Mouse (Mus musculus): ENCODE measurements around the gene Gabrr3. TPM values are rescaled to one million over a fixed set of nuclear protein-coding genes. Genes with fewer than 3 reads are reported as not detected.

The Gabrr3 gene
- polyA plus RNA-seq (2014; fragmentation: Nextera tagmentation; extraction: Ambion mirVana) = not detected in 2 replicates

DNA sequence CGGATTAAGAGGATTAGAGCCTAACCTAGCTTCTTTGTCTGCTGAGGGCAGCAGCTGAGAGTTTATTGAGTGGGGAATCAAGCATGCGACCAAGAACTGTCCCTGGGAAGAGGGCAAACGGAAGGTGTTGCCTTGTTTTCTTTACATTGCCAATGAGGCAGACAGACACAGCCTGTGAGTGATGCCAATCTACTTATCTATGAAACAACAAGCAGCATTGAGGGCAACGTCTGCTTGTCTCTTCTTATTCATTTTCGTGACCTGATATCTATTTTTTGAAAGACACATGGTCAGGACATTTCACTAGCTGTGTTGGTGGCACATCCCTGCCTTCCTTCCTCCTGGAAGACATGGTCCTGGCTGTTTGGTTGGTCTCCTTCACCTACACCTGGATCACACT is at the start of gene Gabrr3:
Gene Gabrr3, plus strand, starts transcription at position 301 of the 400 bp plus-strand sequence.
- ATAC-seq (ENCODE audit: insufficient number of reproducible peaks, insufficient read depth, low FRiP score, low read depth) = no peak
- Histone ChIP-seq H3K9me3 (ENCODE audit: control insufficient read depth, low read depth, low read length) (no peaks in the 10 kb centered on the region), H3K4me1 (ENCODE audit: control insufficient read depth, insufficient read depth, low read length) (no peaks in the 10 kb centered on the region), H3K27ac (ENCODE audit: low read length) (no peak within 1 kb of the TSS), H3K9ac (replicated peaks; ENCODE audit: low read depth, low read length) (no peak within 1 kb of the TSS), H3K27me3 (ENCODE audit: control insufficient read depth, insufficient read depth, low read length) (no peaks in the 10 kb centered on the region), H3K4me2 (replicated peaks; ENCODE audit: low read depth, low read length) (no peak within 1 kb of the TSS), H3K36me3 (ENCODE audit: control insufficient read depth, insufficient read depth, low read length) (no peaks in the 10 kb centered on the region), H3K4me3 (ENCODE audit: low read depth, low read length) (no peak within 1 kb of the TSS)
- 72% methylated on average over 5 of the region's 5 CpGs for WGBS

DNA sequence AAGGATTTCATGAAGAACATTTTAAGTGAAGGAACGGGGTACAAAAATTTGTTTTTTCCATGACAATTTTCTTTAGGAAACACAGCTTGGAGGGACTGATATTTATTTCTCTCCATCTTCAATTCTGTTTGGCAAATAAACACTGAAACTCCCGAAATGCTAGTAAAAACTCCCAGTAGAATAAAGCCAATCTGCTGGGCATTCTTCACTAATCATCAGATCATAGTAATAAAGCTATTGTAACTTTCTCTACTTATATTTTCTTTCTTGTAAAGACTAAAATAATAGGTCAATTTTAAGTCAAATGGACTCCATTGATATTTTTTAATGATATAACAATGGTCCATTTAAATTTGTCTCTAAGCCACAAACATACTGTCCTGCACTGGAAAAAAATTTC is 43.2 kb upstream of the Gabrr3 start, which contains the start of gene Olfr209:
Gene Olfr209, minus strand, starts transcription at position 101 of the 400 bp plus-strand sequence.
- WGBS = 79% methylated on average over 2 of the region's 2 CpGs
- Histone ChIP-seq H3K4me2 (replicated peaks; ENCODE audit: low read depth, low read length) (no peak within 1 kb of the TSS), H3K4me3 (ENCODE audit: low read depth, low read length) (no peak within 1 kb of the TSS), H3K9ac (replicated peaks; ENCODE audit: low read depth, low read length) (no peak within 1 kb of the TSS), H3K36me3 (ENCODE audit: control insufficient read depth, insufficient read depth, low read length) (no peaks in the 10 kb centered on the region), H3K9me3 (ENCODE audit: control insufficient read depth, low read depth, low read length) (no peaks in the 10 kb centered on the region), H3K27me3 (ENCODE audit: control insufficient read depth, insufficient read depth, low read length) (no peaks in the 10 kb centered on the region), H3K4me1 (ENCODE audit: control insufficient read depth, insufficient read depth, low read length) (no peaks in the 10 kb centered on the region), H3K27ac (ENCODE audit: low read length) (no peak within 1 kb of the TSS)
- no peak for ATAC-seq (ENCODE audit: insufficient number of reproducible peaks, insufficient read depth, low FRiP score, low read depth)

DNA sequence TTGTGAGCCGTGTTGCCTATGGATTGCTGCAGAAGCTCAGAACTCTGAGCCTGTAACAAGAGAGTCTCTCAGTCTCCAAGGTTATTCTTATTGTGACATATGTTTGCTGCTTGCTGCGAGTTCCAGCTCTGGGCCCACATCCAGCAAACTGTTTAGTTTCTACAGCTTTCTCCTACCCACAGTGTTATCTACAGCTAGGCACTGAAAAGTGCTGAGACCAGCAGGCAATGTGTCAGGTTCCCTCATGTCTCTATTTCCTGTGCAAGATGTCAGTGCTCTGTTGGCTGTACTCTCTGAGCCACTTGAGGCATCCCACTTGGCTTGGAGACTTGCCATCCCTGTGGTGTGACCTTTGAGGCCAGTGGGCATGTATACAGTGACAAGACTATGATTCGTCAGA is 13.8 kb upstream of the Gabrr3 start:
- 62% methylated on average over 3 of the region's 3 CpGs for WGBS
- no peak for ATAC-seq (ENCODE audit: insufficient number of reproducible peaks, insufficient read depth, low FRiP score, low read depth)
- H3K4me2 ChIP-seq (replicated peaks; ENCODE audit: low read depth, low read length) = no peak overlapping the region

DNA sequence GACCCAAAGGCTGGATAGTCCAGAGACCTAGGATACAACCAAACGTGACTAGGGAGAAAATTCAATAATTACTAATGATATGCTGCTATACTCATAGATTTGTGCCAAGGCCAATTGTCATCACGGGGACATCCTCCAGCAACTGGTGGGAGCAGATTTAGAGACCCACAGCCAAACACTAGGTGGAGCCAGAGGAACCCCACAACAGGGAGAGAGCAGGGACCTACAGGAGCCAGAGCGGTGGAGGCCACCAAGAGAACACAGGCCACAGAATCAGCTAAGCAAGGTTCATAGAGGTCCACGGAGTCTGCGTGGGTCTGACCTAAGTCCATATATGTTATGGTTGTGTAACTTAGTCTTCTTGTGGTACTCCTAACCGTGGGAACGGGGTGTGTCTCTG is 6.0 kb upstream of the Gabrr3 start:
- Histone ChIP-seq H3K4me1 (ENCODE audit: control insufficient read depth, insufficient read depth, low read length) (no peaks in the 10 kb centered on the region), H3K36me3 (ENCODE audit: control insufficient read depth, insufficient read depth, low read length) (no peaks in the 10 kb centered on the region), H3K4me2 (replicated peaks; ENCODE audit: low read depth, low read length) (no peak overlapping the region), H3K27me3 (ENCODE audit: control insufficient read depth, insufficient read depth, low read length) (no peaks in the 10 kb centered on the region), H3K9me3 (ENCODE audit: control insufficient read depth, low read depth, low read length) (no peaks in the 10 kb centered on the region), H3K9ac (replicated peaks; ENCODE audit: low read depth, low read length) (no peak overlapping the region), H3K27ac (ENCODE audit: low read length) (no peak overlapping the region), H3K4me3 (ENCODE audit: low read depth, low read length) (no peak overlapping the region)
- WGBS = 84% methylated on average over 7 of the region's 7 CpGs
- no peak; the same call in 1 of the 2 replicates for ATAC-seq (ENCODE audit: insufficient number of reproducible peaks, insufficient read depth, low FRiP score, low read depth)

More for the DNA sequence above, 13.8 kb upstream of the Gabrr3 start:
- H3K27me3 ChIP-seq (ENCODE audit: control insufficient read depth, insufficient read depth, low read length) = no peaks in the 10 kb centered on the region
- H3K9ac ChIP-seq (replicated peaks; ENCODE audit: low read depth, low read length) = no peak overlapping the region
- H3K4me3 ChIP-seq (ENCODE audit: low read depth, low read length) = no peak overlapping the region
- no peaks in the 10 kb centered on the region for H3K36me3 ChIP-seq (ENCODE audit: control insufficient read depth, insufficient read depth, low read length)
- H3K9me3 ChIP-seq (ENCODE audit: control insufficient read depth, low read depth, low read length) = no peaks in the 10 kb centered on the region
- H3K27ac ChIP-seq (ENCODE audit: low read length) = no peak overlapping the region
- no peaks in the 10 kb centered on the region for H3K4me1 ChIP-seq (ENCODE audit: control insufficient read depth, insufficient read depth, low read length)

DNA sequence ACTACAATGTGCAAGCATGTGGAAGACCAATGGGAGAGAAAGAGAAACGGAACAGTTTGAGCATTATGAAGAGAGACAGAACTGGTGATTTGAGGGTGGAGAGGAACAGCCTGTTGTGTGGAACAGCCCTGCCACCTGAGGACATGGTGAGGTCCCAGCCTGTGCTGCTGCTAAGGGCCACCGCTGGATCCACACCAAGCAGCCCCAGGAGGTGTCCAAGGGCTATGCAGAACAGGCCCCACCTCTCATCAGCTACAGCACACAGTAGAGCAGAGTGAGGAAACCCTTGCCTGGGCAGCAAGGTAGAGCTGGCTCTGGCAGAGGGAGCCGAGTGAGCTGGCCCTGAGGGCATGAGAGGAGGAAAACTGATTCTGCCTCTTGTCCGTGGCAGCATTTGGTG is 5.1 kb upstream of the Gabrr3 start:
- Histone ChIP-seq H3K4me2 (replicated peaks; ENCODE audit: low read depth, low read length) (no peak overlapping the region), H3K4me3 (ENCODE audit: low read depth, low read length) (no peak overlapping the region), H3K9me3 (ENCODE audit: control insufficient read depth, low read depth, low read length) (no peaks in the 10 kb centered on the region), H3K36me3 (ENCODE audit: control insufficient read depth, insufficient read depth, low read length) (no peaks in the 10 kb centered on the region), H3K4me1 (ENCODE audit: control insufficient read depth, insufficient read depth, low read length) (no peaks in the 10 kb centered on the region), H3K9ac (replicated peaks; ENCODE audit: low read depth, low read length) (no peak overlapping the region), H3K27me3 (ENCODE audit: control insufficient read depth, insufficient read depth, low read length) (no peaks in the 10 kb centered on the region), H3K27ac (ENCODE audit: low read length) (no peak overlapping the region)
- 79% methylated on average over 4 of the region's 4 CpGs for WGBS
- no peak for ATAC-seq (ENCODE audit: insufficient number of reproducible peaks, insufficient read depth, low FRiP score, low read depth)

DNA sequence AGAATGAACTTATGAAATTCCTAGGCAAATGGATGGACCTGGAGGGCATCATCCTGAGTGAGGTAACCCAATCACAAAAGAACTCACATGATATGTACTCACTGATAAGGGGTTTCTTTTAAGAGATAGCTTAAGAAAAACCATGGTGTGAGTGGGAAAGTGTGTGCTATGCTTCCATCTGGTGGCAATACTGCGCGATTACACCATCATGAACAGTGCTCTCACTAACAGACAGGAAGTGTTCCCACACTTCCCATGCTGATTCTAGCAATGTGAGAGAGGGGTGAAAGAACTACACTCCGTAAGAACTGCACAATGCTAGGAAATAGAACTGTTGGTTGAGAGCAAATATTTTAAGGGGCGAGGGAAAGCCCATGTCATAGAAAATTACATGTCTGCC is 3.4 kb upstream of the Gabrr3 start:
- no peak for ATAC-seq (ENCODE audit: insufficient number of reproducible peaks, insufficient read depth, low FRiP score, low read depth)
- Histone ChIP-seq H3K4me1 (ENCODE audit: control insufficient read depth, insufficient read depth, low read length) (no peaks in the 10 kb centered on the region), H3K27me3 (ENCODE audit: control insufficient read depth, insufficient read depth, low read length) (no peaks in the 10 kb centered on the region), H3K9me3 (ENCODE audit: control insufficient read depth, low read depth, low read length) (no peaks in the 10 kb centered on the region), H3K36me3 (ENCODE audit: control insufficient read depth, insufficient read depth, low read length) (no peaks in the 10 kb centered on the region), H3K9ac (replicated peaks; ENCODE audit: low read depth, low read length) (no peak overlapping the region), H3K27ac (ENCODE audit: low read length) (no peak overlapping the region), H3K4me2 (replicated peaks; ENCODE audit: low read depth, low read length) (no peak overlapping the region), H3K4me3 (ENCODE audit: low read depth, low read length) (no peak overlapping the region)
- 12% methylated on average over 4 of the region's 4 CpGs for WGBS

DNA sequence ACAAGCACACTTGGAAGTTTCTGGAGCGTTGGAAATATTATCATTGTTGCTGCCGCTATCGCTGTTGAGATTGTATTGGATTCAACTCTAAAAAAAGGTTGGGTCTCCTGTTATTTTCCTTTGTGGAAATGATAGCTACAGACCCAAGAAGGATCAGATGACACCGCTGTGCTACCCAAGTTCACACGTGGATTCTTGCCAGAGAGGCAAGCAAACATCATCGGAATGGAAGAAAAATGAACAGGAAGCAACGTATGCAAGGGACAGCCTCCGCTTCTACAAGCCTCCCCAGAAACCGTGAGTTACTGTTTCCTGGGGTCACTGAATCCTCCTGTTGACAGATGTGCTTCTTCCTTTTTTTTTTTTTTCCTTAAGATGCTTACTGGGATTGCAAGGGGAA is 2.3 kb upstream of the Gabrr3 start:
- Histone ChIP-seq H3K4me3 (ENCODE audit: low read depth, low read length) (no peak overlapping the region), H3K27ac (ENCODE audit: low read length) (no peak overlapping the region), H3K4me2 (replicated peaks; ENCODE audit: low read depth, low read length) (no peak overlapping the region), H3K36me3 (ENCODE audit: control insufficient read depth, insufficient read depth, low read length) (no peaks in the 10 kb centered on the region), H3K9me3 (ENCODE audit: control insufficient read depth, low read depth, low read length) (no peaks in the 10 kb centered on the region), H3K9ac (replicated peaks; ENCODE audit: low read depth, low read length) (no peak overlapping the region), H3K4me1 (ENCODE audit: control insufficient read depth, insufficient read depth, low read length) (no peaks in the 10 kb centered on the region), H3K27me3 (ENCODE audit: control insufficient read depth, insufficient read depth, low read length) (no peaks in the 10 kb centered on the region)
- no peak for ATAC-seq (ENCODE audit: insufficient number of reproducible peaks, insufficient read depth, low FRiP score, low read depth)
- WGBS = 53% methylated on average over 9 of the region's 9 CpGs

DNA sequence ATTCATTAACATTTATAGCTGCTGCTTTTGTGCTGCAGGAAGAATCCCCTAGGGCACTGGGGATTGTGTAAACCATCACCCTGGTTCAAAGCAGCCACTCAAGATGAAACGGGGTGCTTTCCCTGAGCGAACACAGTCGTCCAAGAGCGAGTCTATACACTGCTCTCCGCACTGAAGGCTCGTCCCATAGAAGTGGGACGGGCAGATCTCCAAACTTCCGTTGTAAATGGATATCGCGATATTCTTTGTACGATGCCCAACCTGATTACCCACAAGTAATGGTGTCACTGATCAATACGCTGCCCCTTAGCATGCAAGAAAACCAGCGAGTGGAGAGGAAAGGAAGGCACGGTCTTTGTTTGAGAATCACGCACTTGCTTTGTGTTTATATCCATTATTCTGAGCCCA is 2.2 kb downstream of the Gabrr3 start:
- Histone ChIP-seq H3K9me3 (ENCODE audit: control insufficient read depth, low read depth, low read length) (no peaks in the 10 kb centered on the region), H3K36me3 (ENCODE audit: control insufficient read depth, insufficient read depth, low read length) (no peaks in the 10 kb centered on the region), H3K4me1 (ENCODE audit: control insufficient read depth, insufficient read depth, low read length) (no peaks in the 10 kb centered on the region), H3K4me3 (ENCODE audit: low read depth, low read length) (no peak overlapping the region), H3K27me3 (ENCODE audit: control insufficient read depth, insufficient read depth, low read length) (no peaks in the 10 kb centered on the region), H3K27ac (ENCODE audit: low read length) (no peak overlapping the region), H3K4me2 (replicated peaks; ENCODE audit: low read depth, low read length) (no peak overlapping the region), H3K9ac (replicated peaks; ENCODE audit: low read depth, low read length) (no peak overlapping the region)
- no peak for ATAC-seq (ENCODE audit: insufficient number of reproducible peaks, insufficient read depth, low FRiP score, low read depth)
- WGBS = 76% methylated on average over 15 of the region's 15 CpGs

DNA sequence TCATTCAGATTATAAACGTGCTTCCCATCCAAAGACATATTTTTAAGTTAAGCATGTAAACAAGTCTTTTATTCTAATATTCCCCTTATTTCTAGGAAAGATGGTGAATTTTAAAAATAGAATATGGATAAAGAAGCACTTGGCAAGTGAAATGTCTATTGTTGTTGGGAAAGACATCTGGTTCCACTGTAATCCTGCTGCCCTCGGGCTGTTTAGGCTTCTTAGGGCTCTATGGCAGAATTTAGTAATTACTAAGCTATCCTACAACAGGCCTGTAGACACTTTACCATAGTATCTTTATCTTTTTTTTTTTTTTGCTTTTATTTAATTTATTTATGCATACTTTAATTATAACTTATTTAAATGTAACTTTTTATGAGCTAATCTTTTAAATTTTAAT is 2.7 kb downstream of the Gabrr3 start:
- H3K27me3 ChIP-seq (ENCODE audit: control insufficient read depth, insufficient read depth, low read length) = no peaks in the 10 kb centered on the region
- no peak overlapping the region for H3K9ac ChIP-seq (replicated peaks; ENCODE audit: low read depth, low read length)
- H3K4me1 ChIP-seq (ENCODE audit: control insufficient read depth, insufficient read depth, low read length) = no peaks in the 10 kb centered on the region
- H3K4me2 ChIP-seq (replicated peaks; ENCODE audit: low read depth, low read length) = no peak overlapping the region
- H3K9me3 ChIP-seq (ENCODE audit: control insufficient read depth, low read depth, low read length) = no peaks in the 10 kb centered on the region
- WGBS = 68% methylated on average over 2 of the region's 2 CpGs
- no peaks in the 10 kb centered on the region for H3K36me3 ChIP-seq (ENCODE audit: control insufficient read depth, insufficient read depth, low read length)
- H3K27ac ChIP-seq (ENCODE audit: low read length) = no peak overlapping the region
- no peak for ATAC-seq (ENCODE audit: insufficient number of reproducible peaks, insufficient read depth, low FRiP score, low read depth)
- no peak overlapping the region for H3K4me3 ChIP-seq (ENCODE audit: low read depth, low read length)
